Mouse (Mus musculus) hematopoietic multipotent progenitor cell, adult 10-12 weeks (in vitro differentiated cells): Measurements from ENCODE around the gene Smchd1. TPM values are rescaled to one million over a fixed set of nuclear protein-coding genes. Genes with fewer than 3 reads are reported as not detected.

ENCODE experiments used
- polyA plus RNA-seq: library from polyadenylated mRNA; stranded (reverse); fragments of >175 nt; gene quantifications from 2 replicates; pipeline ENCODE4 v1.2.3, GENCODE M21; 2012; ENCODE audit warnings: low replicate concordance

The Smchd1 gene
- 12.1 and 20.5 TPM in 2 replicates for polyA plus RNA-seq

DNA sequence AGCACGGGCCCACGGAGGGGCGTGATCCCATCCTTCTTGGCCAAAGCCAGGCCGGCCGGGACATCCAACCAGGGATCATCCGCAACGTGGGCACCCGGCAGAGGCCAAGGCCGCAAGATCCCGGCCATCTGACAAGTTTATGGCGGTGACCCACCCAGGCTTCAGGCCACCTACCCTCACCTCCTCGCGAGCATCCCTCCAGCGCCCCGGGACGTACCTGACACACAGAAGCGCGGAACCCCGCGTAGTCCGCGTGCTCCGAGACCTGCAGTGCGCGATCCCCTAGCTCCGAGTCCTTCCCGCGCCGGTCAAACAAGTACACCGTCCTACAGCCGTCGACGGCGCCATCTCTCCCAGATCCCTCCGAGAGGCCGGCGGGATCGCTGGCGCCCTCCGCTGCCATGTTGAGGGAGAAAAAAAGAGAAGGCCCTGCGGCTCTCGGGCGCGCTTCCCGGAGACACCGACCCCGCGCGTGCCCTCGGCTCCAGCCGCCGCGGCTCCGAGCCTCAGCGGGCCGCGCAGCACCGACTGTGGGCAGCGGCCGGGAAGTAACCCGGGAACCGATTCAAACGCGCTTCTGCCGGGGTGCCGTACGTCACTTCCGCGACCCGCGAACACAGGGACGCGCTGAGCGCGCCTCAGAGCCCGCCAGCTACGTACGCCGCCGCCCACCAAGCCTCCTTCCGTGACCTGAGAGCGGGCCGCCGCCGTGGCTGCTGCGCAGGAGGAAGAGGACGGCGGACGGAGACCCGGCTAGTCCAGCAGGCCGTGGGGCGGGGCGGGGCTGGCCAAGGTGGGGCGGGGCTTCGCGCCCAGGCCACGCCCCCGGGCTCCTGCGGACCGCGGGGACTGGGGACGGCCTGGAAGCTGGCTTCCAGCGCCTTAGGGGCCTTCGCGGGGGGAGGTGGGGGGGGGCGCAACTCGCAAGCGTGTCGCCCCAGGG is at the start of gene Smchd1:
TSS of gene Smchd1 (minus strand) at position 582 of the 943 bp plus-strand sequence.

DNA sequence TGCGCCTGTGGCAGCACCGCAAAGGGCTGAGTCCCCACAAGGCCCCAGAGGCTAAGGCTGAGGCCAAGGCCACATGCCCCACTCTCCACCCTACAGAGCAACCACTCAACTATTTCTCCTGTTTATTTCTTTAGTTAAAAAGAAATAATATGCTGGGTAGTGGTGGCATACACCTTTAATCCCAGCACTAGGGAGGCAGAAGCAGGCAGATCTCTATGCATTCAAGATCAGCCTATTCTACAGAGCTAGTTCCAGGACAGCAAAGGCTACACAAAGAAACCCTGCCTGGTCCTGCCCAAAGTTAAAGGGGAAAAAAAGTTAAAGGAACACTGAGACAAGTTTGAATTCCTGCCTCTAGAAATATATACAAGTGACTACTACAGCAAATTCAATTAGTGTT is 15.3 kb downstream of the Smchd1 start, which contains the start of gene Gm4707:
TSS of gene Gm4707 (minus strand) at position 101 of the 400 bp plus-strand sequence.

DNA sequence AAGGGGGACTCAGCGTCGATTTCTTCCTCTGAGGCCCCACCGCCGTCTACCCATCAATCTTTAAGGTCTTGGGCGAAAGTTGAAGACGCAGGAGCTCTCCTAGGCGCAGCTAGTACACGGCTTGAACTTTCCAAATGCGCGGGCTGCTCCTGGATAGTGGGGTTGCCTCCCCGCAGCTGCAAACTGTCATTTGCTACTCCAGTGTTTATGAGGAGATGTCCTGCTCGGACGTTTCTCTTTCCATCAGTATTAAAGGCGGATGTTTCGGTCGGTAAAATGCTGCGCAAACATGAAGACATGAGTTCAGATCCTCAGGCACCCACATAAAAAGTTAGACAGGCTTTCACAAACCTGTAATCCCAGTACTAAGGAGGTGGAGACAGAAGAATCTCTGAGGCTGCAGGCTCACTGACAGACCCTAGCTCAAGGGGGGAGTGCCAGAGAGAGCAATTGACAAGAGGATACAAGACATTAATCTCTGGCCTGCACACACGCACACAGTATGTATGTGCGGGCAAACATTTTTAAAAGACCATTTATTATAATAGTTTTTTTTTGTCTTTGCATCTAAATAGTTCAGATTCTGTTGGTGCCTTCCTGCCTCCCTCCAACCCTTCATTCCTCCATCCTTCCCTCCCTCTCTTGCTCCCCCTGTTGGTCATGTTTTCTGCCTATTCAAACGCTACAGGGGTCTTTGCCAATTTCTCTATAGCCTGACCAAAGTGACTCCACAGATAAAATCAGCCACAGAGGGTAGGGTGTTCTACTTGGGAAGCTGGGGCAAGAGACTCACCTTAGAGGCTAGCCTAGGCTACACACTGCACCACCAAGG is 163.6 kb downstream of the Smchd1 start, which contains the start of gene Emilin2:
TSS of gene Emilin2 (minus strand) at position 639 of the 832 bp plus-strand sequence.

Other genes starting within 250 kb of the Smchd1 start
- gene Emilin2, start 163.4 kb downstream of the Smchd1 start, polyA plus RNA-seq = 62.9 and 228 TPM in 2 replicates
- gene Gm4707, start 15.4 kb downstream of the Smchd1 start, polyA plus RNA-seq = 0.29 TPM in 1 of 2 replicates, not detected in the other
- gene Ndc80, start 51.5 kb upstream of the Smchd1 start, polyA plus RNA-seq = 0.14 and 1.8 TPM in 2 replicates
- gene Spdya, start 76.7 kb upstream of the Smchd1 start, polyA plus RNA-seq = not detected in 2 replicates
- 15.2 and 22.7 TPM in 2 replicates for gene Wdr43, start 140.6 kb upstream of the Smchd1 start, polyA plus RNA-seq
- 0.07 and 0.29 TPM in 2 replicates for gene Togaram2, start 197.9 kb upstream of the Smchd1 start, polyA plus RNA-seq